ENCODE assay signal across 13 mouse cellular contexts in genomic region chr11:94597319-94597718, GRCm38 (mm10). TPM values are rescaled to one million over a fixed set of nuclear protein-coding genes. Genes with fewer than 3 reads are reported as not detected.
DNase-seq lines count a peak whose midpoint lies in the region; ATAC-seq and TF ChIP-seq lines count a peak whose summit lies in the region.
"Had no signal": no experiment of that assay in that cellular context is flagged by ENCODE, and none has a peak within 500 bp of the region (broad histone marks: within the 10 kb centered on the region; RNA-seq: fewer than 3 reads in every experiment).

No protein-coding gene starts in this region.

- CTCF ChIA-PET in Patski (lab: Charles Lee), result interaction anchor here (1.6 kb wide), 1 partner anchor 32 kb away, joined by 4 read pairs; the partner anchor contains the start of gene Lrrc59

- POLR2A ChIA-PET in Patski (lab: Charles Lee), result no interaction called here

- peak; percentile 92 for DNase-seq in kidney, adult 2 months
- DNase-seq in 416B (ENCODE audit: low read depth), result peak; percentile 61
- DNase-seq in Patski (ENCODE audit: low read depth, low spot score), result peak; percentile 55
- peak; percentile 72 for DNase-seq in heart, postnatal 4 days
- DNase-seq in forebrain, embryonic 14.5 days (ENCODE audit: low spot score), result no peak
- DNase-seq in left cerebral cortex, adult 11 months (ENCODE audit: low spot score), result no peak
- DNase-seq: spleen, adult 18-20 months; thymus, postnatal 14 days had no signal

- no peaks in the 10 kb centered on the region for H3K27me3 ChIP-seq in kidney, adult 2 months (replicated peaks; ENCODE audit: control insufficient read depth, insufficient read depth, low read length)
- no peaks in the 10 kb centered on the region for H3K27me3 ChIP-seq in kidney, embryonic 14.5 days (ENCODE audit: control insufficient read depth, insufficient read depth, low read length)
- no peaks in the 10 kb centered on the region for H3K27me3 ChIP-seq in Patski
- no peaks in the 10 kb centered on the region for H3K27me3 ChIP-seq in forebrain, embryonic 14.5 days (replicated peaks; ENCODE audit: control insufficient read depth, insufficient read depth, low read length)
- H3K27me3 ChIP-seq: limb, embryonic 15.5 days had no signal

- H3K36me3 ChIP-seq in kidney, adult 2 months (ENCODE audit: control insufficient read depth, insufficient read depth, low read length), result no peaks in the 10 kb centered on the region
- H3K36me3 ChIP-seq in kidney, embryonic 14.5 days (ENCODE audit: control insufficient read depth, insufficient read depth, low read length), result no peaks in the 10 kb centered on the region
- no peaks in the 10 kb centered on the region for H3K36me3 ChIP-seq in forebrain, embryonic 14.5 days (ENCODE audit: control insufficient read depth, insufficient read depth, low read length)
- H3K36me3 ChIP-seq: forebrain, embryonic 12.5 days; limb, embryonic 15.5 days had no signal

- H3K4me1 ChIP-seq in kidney, adult 2 months (ENCODE audit: control insufficient read depth, insufficient read depth, low read length), result peaks cover 14% of the 10 kb centered on the region; the same call in 1 of the 2 replicates
- peaks cover 15% of the 10 kb centered on the region for H3K4me1 ChIP-seq in kidney, embryonic 14.5 days (ENCODE audit: control insufficient read depth, insufficient read depth, low read length)
- H3K4me1 ChIP-seq in forebrain, embryonic 14.5 days (ENCODE audit: control insufficient read depth, insufficient read depth, low read length), result no peaks in the 10 kb centered on the region

- no peak for TF ChIP-seq CTCF in kidney, adult 2 months (conservative IDR thresholded peaks at IDR 0.05; ENCODE audit: insufficient read depth, insufficient read length, low read depth, low read length)
- TF ChIP-seq CTCF in Patski (IDR thresholded peaks at IDR 0.05), result no peak

- H3K4me3 ChIP-seq in kidney, adult 2 months (ENCODE audit: insufficient read depth, low read depth, low read length), result no peak overlapping the region
- no peak overlapping the region for H3K4me3 ChIP-seq in kidney, embryonic 14.5 days (ENCODE audit: low read length)
- no peak overlapping the region for H3K4me3 ChIP-seq in forebrain, embryonic 14.5 days (ENCODE audit: low read depth, low read length)
- H3K4me3 ChIP-seq: forebrain, embryonic 12.5 days; layer of hippocampus, adult 2 months; limb, embryonic 15.5 days; megakaryocyte, embryonic 14.5 days had no signal

- H3K9ac ChIP-seq in kidney, embryonic 14.5 days (ENCODE audit: low read depth, low read length), result no peak overlapping the region
- no peak overlapping the region for H3K9ac ChIP-seq in forebrain, embryonic 14.5 days (ENCODE audit: low read length)
- H3K9ac ChIP-seq: forebrain, embryonic 12.5 days; limb, embryonic 15.5 days had no signal

- no peaks in the 10 kb centered on the region for H3K9me3 ChIP-seq in kidney, embryonic 14.5 days (ENCODE audit: control insufficient read depth, low read length)
- no peaks in the 10 kb centered on the region for H3K9me3 ChIP-seq in forebrain, embryonic 14.5 days (replicated peaks; ENCODE audit: control insufficient read depth, low read length)
- H3K9me3 ChIP-seq: forebrain, embryonic 12.5 days; limb, embryonic 15.5 days; megakaryocyte, embryonic 14.5 days had no signal

- TF ChIP-seq POLR2A in kidney, adult 2 months (IDR thresholded peaks at IDR 0.05; ENCODE audit: low read depth, low read length), result no peak

- in situ Hi-C loops in Patski (cut with MboI; ENCODE audit: low pct_unique_long_range_greater_than_20kb), result no loop called here

- no peak overlapping the region for H3K27ac ChIP-seq in kidney, adult 2 months (ENCODE audit: insufficient read depth, low read depth, low read length)
- H3K27ac ChIP-seq in kidney, embryonic 14.5 days (ENCODE audit: low read depth, low read length), result no peak overlapping the region
- no peak overlapping the region for H3K27ac ChIP-seq in forebrain, embryonic 14.5 days (ENCODE audit: low read depth, low read length)
- H3K27ac ChIP-seq: forebrain, embryonic 12.5 days; layer of hippocampus, adult 2 months; limb, embryonic 15.5 days had no signal

- WGBS in kidney, adult 2 months, result 12% methylated on average over 4 of the region's 4 CpGs
- 78% methylated on average over 4 of the region's 4 CpGs for WGBS in kidney, embryonic 14.5 days
- WGBS in forebrain, embryonic 14.5 days, result 79% methylated on average over 4 of the region's 4 CpGs

- no peak overlapping the region for H3K4me2 ChIP-seq in kidney, embryonic 14.5 days (replicated peaks; ENCODE audit: low read depth, low read length)
- no peak overlapping the region for H3K4me2 ChIP-seq in forebrain, embryonic 14.5 days (ENCODE audit: low read length)
- H3K4me2 ChIP-seq: forebrain, embryonic 12.5 days; limb, embryonic 15.5 days had no signal

- no peak for ATAC-seq in kidney, embryonic 14.5 days (ENCODE audit: low FRiP score, low TSS enrichment)
- no peak for ATAC-seq in Patski
- ATAC-seq in forebrain, embryonic 14.5 days, result no peak

RNA-seq across cellular contexts. Expression of gene Acsf2, which starts 4.4 kb away (rescaled TPM):
- polyA plus RNA-seq in kidney, adult 2 months (2012; rRNA removed), result 29.6 and 36.2 TPM in 2 replicates
- polyA plus RNA-seq in kidney, embryonic 14.5 days (2014; fragmentation: Nextera tagmentation; extraction: Ambion mirVana), result 9.1 and 11.5 TPM in 2 replicates
- 6.5 TPM for polyA plus RNA-seq in Patski (2021)
- total RNA-seq in heart, postnatal 4 days (2021), result 10 to 100 TPM; 29.8 to 30.4 TPM
- 2.1 and 2.3 TPM in 2 replicates for polyA plus RNA-seq in forebrain, embryonic 14.5 days (2014; fragmentation: Nextera tagmentation; extraction: Ambion mirVana)

RNA-seq across cellular contexts. Expression of gene Lrrc59, which starts 32.2 kb away (rescaled TPM):
- polyA plus RNA-seq in kidney, adult 2 months (2012; rRNA removed), result 43.4 and 43.6 TPM in 2 replicates
- polyA plus RNA-seq in kidney, embryonic 14.5 days (2014; fragmentation: Nextera tagmentation; extraction: Ambion mirVana), result 118 and 197 TPM in 2 replicates
- polyA plus RNA-seq in Patski (2021), result 157 TPM
- total RNA-seq in heart, postnatal 4 days (2021), result 10 to 100 TPM; 85.0 to 91.8 TPM
- 120 and 137 TPM in 2 replicates for polyA plus RNA-seq in forebrain, embryonic 14.5 days (2014; fragmentation: Nextera tagmentation; extraction: Ambion mirVana)

RNA-seq across cellular contexts. Expression of gene Chad, which starts 32.5 kb away (rescaled TPM):
- polyA plus RNA-seq in kidney, adult 2 months (2012; rRNA removed), result 0.10 and 0.22 TPM in 2 replicates
- 0.14 TPM in 1 of 2 replicates, not detected in the other for polyA plus RNA-seq in kidney, embryonic 14.5 days (2014; fragmentation: Nextera tagmentation; extraction: Ambion mirVana)
- polyA plus RNA-seq in Patski (2021), result 0.04 TPM
- total RNA-seq in heart, postnatal 4 days (2021), result under 1 TPM; 0.61 to 0.62 TPM
- polyA plus RNA-seq in forebrain, embryonic 14.5 days (2014; fragmentation: Nextera tagmentation; extraction: Ambion mirVana), result 0.17 TPM in 2 replicates

RNA-seq across cellular contexts. Expression of gene Rsad1, which starts 48.3 kb away (rescaled TPM):
- polyA plus RNA-seq in kidney, adult 2 months (2012; rRNA removed), result 8.6 and 10.1 TPM in 2 replicates
- polyA plus RNA-seq in kidney, embryonic 14.5 days (2014; fragmentation: Nextera tagmentation; extraction: Ambion mirVana), result 4.1 and 4.5 TPM in 2 replicates
- 11.4 TPM for polyA plus RNA-seq in Patski (2021)
- total RNA-seq in heart, postnatal 4 days (2021), result 10 to 100 TPM; 12.3 to 13.0 TPM
- 3.9 and 4.1 TPM in 2 replicates for polyA plus RNA-seq in forebrain, embryonic 14.5 days (2014; fragmentation: Nextera tagmentation; extraction: Ambion mirVana)

RNA-seq across cellular contexts. Expression of gene Mrpl27, which starts 56.2 kb away (rescaled TPM):
- polyA plus RNA-seq in kidney, adult 2 months (2012; rRNA removed), result 92.0 and 121 TPM in 2 replicates
- polyA plus RNA-seq in kidney, embryonic 14.5 days (2014; fragmentation: Nextera tagmentation; extraction: Ambion mirVana), result 154 and 193 TPM in 2 replicates
- 54.1 TPM for polyA plus RNA-seq in Patski (2021)
- 10 to 100 TPM; 72.9 to 78.9 TPM for total RNA-seq in heart, postnatal 4 days (2021)
- 100 and 111 TPM in 2 replicates for polyA plus RNA-seq in forebrain, embryonic 14.5 days (2014; fragmentation: Nextera tagmentation; extraction: Ambion mirVana)

Comparison
In these comparisons a context has a peak if more than half of its experiments do, and no peak if none do; other contexts are left out.
1. DNase-seq: peak in kidney, adult 2 months (single experiment), 416B (single experiment), Patski (single experiment) and heart, postnatal 4 days (single experiment); none in forebrain, embryonic 14.5 days (single experiment) and left cerebral cortex, adult 11 months (single experiment).